Mouse (Mus musculus) left cerebral cortex, adult 6 months (tissue): ENCODE data around the gene Ergic3. TPM values are rescaled to one million over a fixed set of nuclear protein-coding genes. Genes with fewer than 3 reads are reported as not detected.

Experiments used
- long read RNA-seq, 2 experiments: library from polyadenylated mRNA; unstranded; transcript quantifications; one replicate each; pipeline ENCODE4 v2.0.0; 2019 to 2020
- polyA plus RNA-seq: library from polyadenylated mRNA; unstranded; fragments of <200 nt; fragmentation: Nextera tagmentation; gene quantifications from 2 replicates; pipeline ENCODE4 v1.2.3, GENCODE M21; 2021

Gene Ergic3
- polyA plus RNA-seq, result 363 and 436 TPM in 2 replicates
- long read RNA-seq, experiment 1, transcript Ergic3-201 (13 exons, 1,377 nt), result major isoform, 223 of 903 reads
- long read RNA-seq, experiment 1, partial matches to known transcripts, result 55 of 903 reads
- long read RNA-seq, experiment 1, other reads (novel, unspliced or antisense), result 625 of 903 reads
- long read RNA-seq, experiment 2, transcript Ergic3-209 (3 exons, 488 nt), result minor isoform, 6 of 365 reads
- long read RNA-seq, experiment 2, transcript Ergic3-201 (13 exons, 1,377 nt), result major isoform, 112 of 365 reads
- long read RNA-seq, experiment 2, partial matches to known transcripts, result 25 of 365 reads
- long read RNA-seq, experiment 2, other reads (novel, unspliced or antisense), result 222 of 365 reads

DNA sequence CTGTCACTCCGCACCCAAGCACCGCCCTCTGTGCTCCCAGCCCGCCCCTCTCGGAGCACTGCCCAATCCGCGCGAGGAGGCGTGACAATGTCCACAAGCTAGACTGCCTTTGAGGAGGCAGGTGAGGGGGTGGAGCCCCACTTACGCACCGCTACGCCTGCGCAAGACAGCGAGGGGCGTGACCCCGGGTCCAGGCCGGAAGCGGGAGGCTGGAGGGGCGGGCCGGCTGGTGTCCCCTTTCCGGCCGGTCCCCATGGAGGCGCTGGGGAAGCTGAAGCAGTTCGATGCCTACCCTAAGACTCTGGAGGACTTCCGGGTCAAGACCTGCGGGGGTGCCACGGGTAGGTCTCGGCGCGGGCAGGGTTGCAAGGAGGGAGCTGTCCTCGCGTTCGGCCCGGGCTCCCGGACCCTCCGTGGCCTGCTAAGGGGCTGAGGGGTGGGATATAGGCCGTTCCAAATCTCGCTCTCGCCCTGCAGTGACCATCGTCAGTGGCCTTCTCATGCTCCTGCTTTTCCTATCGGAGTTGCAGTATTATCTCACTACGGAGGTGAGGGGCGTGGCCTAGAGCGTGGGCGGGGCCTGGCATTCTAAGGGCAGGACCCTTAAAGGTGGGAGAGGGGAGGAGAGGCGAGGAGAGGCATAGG lies at the start of gene Ergic3, which contains the start of gene 6430550D23Rik:
Gene Ergic3 (plus strand): TSS at position 158 of the 645 bp plus-strand sequence.
Gene 6430550D23Rik (minus strand): TSS at position 90 of the 645 bp plus-strand sequence.

DNA sequence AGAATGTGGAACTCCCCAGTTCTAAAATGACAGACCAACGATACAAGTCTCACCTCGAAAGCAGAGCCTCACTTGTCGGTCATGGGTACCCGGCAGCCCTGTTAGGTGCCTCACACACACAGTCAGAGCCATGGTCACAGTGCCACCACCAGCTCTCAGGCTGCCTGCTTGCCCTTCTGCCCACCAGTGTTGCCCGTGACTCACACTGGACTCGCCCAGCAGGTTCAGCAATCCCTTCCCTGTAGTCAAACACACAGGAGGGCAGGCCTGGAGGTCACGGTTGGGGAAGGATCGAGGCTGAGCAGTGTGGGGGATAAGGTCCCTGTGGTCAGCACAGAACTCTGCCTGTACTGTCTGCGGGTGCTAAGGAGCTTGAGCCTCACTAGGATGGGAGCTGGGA lies 45.0 kb downstream of the Ergic3 start, which contains the start of gene Fer1l4:
Gene Fer1l4 (minus strand): TSS at position 132 of the 400 bp plus-strand sequence.

DNA sequence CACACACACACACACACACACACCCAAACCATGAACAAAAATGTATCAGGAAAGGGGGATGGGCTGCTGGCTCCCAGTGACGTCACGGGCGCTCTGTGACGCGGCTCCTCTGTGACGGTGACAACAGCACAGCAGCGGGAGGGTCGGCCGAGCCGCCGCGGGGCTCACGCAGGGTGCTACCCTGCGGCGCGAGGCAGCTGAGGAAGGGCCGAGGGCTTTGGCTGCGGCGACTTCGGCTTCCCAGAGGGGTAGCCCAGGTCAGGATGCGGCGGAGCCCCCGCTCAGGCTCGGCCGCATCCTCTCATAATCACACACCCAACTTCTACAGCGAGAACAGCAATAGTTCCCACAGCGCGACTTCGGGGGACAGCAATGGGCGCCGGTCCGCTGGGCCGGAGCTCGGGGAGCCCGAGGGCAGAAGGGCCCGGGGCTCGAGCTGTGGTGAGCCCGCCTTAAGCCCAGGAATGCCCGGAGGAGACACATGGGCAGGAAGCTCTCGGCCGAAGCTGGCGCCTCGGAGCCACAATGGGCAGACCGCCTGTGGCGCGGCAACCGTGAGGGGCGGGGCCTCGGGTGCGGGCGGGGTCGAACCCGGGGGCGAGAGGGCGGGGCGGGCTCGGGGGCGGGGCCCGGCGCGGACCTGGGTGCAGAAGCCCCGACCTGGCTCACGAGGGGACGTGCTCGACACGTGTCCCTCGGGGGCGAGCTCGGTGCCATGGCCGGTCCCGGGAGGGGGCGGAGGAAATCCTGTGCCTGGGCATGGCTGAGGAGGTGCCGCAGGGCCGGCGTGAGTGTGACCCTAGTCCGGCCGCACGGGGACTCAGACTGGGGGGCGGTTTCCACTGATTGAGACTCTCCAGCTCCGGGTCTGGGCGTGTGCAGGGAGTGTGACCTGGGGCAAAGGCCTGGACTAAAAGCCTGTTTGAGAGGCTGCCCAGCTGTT lies 57.5 kb downstream of the Ergic3 start, which contains the start of gene Spag4:
Gene Spag4 (plus strand): TSS at position 77 of the 943 bp plus-strand sequence.

Other genes with a start within 250 kb of the Ergic3 start
- gene Mmp24, start 232.7 kb upstream of the Ergic3 start, polyA plus RNA-seq, result 2.1 and 2.4 TPM in 2 replicates
- gene BC029722, start 188.6 kb upstream of the Ergic3 start, polyA plus RNA-seq, result 74.3 and 108 TPM in 2 replicates
- gene Eif6, start 181.1 kb upstream of the Ergic3 start, polyA plus RNA-seq, result 88.0 and 121 TPM in 2 replicates
- gene Fam83c, start 173.2 kb upstream of the Ergic3 start, polyA plus RNA-seq, result 0.05 and 0.06 TPM in 2 replicates
- gene Uqcc1, start 77.7 kb upstream of the Ergic3 start, polyA plus RNA-seq, result 53.9 and 71.2 TPM in 2 replicates
- not detected in 2 replicates for gene Gm15557, start 67.3 kb upstream of the Ergic3 start, polyA plus RNA-seq
- 0.20 and 0.58 TPM in 2 replicates for gene Gdf5, start 62.7 kb upstream of the Ergic3 start, polyA plus RNA-seq
- gene Cep250, start 51.6 kb upstream of the Ergic3 start, polyA plus RNA-seq, result 3.9 and 4.1 TPM in 2 replicates
- 0.26 and 0.33 TPM in 2 replicates for gene 6430550D23Rik, start 68 bp upstream of the Ergic3 start, polyA plus RNA-seq
- gene Fer1l4, start 44.9 kb downstream of the Ergic3 start, polyA plus RNA-seq, result not detected in 2 replicates
- 2.8 and 3.0 TPM in 2 replicates for gene Spag4, start 57.1 kb downstream of the Ergic3 start, polyA plus RNA-seq
- 9.6 and 13.1 TPM in 2 replicates for gene Cpne1, start 103.9 kb downstream of the Ergic3 start, polyA plus RNA-seq
- gene Rbm12, start 103.9 kb downstream of the Ergic3 start, polyA plus RNA-seq, result 5.7 and 7.7 TPM in 2 replicates
- gene Gm28036, start 119.0 kb downstream of the Ergic3 start, polyA plus RNA-seq, result 5.1 and 5.2 TPM in 2 replicates
- gene Romo1, start 136.0 kb downstream of the Ergic3 start, polyA plus RNA-seq, result 495 and 586 TPM in 2 replicates
- gene Nfs1, start 136.1 kb downstream of the Ergic3 start, polyA plus RNA-seq, result 42.5 and 54.2 TPM in 2 replicates
- gene Rbm39, start 172.2 kb downstream of the Ergic3 start, polyA plus RNA-seq, result 190 and 225 TPM in 2 replicates
- gene Phf20, start 188.4 kb downstream of the Ergic3 start, polyA plus RNA-seq, result 49.8 and 51.8 TPM in 2 replicates